Mouse (Mus musculus): ENCODE measurements around the gene Gipc3.

Gipc3 gene

GRCm38 (mm10) chr10:81300352-81300907 is 42.6 kb downstream of the Gipc3 start:
- DNase-seq (ENCODE audit: low spot score), result no peak

- no peak for DNase-seq (ENCODE audit: low spot score)
Observed at GRCm38 (mm10) chr10:81299585-81300351, 43.3 kb downstream of the Gipc3 start.

DNA sequence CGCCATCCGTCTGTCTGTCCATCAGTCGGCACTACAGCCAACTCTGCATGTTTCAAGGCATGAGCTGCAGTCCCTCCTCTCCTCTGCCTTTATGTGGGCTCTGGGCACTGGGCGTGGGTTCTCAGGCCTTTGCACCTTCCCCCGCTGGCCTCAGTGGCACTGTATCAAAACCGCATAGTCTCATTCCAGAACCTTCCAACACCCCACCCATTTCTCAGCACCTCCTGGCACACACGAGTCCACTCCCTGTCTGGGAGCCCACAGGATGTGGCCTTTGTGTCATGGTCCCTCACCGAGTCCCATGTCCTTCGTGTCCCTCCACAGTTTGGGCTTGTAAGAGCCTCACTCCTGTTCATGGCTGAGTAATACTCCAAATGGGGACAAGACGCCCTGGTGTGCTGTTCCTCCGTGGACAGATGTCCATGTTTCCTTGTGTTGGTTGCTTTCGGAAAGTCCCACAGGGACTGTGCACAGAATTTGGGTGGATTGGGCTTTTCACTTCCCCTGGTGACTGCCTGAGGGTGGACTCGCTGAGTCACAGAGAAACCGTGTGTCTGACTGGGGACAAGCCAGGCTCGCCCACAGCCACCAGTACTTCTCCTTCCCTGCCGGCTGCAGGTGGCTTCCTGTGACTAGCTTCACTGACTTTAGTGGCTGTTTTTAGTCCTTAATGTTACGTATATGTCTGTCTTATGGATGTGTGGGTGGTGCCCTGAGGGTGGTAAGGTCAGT is 44.5 kb downstream of the Gipc3 start:
- no peak for DNase-seq (ENCODE audit: low spot score)

DNA sequence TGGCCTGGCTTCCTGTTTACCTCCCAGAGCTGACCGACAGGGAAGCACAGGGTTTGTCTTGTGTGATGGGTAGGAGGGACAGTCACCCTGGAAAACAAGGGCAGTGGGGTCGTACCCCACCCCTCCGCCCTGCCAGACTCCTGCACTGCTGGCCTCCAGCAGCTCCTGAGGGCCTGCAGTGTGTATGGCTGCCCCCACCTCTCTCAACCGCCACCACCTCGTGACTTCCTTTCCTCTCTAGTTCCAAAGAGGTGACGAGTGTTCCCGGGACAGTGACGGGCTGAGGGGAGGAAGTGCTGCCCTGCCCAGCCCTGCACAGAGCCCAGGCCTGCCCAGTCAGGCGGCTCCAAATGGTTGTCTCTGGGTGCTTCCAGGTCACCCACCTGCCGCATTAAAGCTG is 45.2 kb downstream of the Gipc3 start:
- DNase-seq (ENCODE audit: low spot score), result no peak

GRCm38 (mm10) chr10:81297246-81297645 is 45.8 kb downstream of the Gipc3 start:
- no peak for DNase-seq (ENCODE audit: low spot score)

DNA sequence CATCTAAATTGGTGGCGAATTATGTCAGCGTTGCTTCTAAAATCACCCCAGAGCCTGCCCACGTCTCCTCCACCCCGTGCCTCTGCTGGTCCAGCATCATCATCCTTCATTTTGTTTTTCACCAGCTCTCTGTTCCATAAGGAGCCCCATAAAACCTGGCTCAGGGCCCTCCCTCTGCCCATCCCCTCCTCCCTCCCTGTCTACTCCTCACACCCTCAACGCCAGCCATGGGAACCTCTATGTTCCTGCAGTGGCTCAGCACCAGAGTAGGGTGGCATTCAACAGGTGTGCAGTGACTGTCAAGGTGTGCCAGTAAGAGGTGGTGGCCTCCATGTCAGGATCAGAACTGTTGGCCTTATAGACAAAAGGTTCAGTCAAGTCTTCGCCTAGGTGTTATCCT is 47.9 kb downstream of the Gipc3 start:
- DNase-seq (ENCODE audit: low spot score), result no peak

- DNase-seq (ENCODE audit: low spot score), result no peak
Observed at GRCm38 (mm10) chr10:81294442-81294841, 48.6 kb downstream of the Gipc3 start.

GRCm38 (mm10) chr10:81293334-81294030 is 49.6 kb downstream of the Gipc3 start:
- DNase-seq (ENCODE audit: low spot score), result no peak

GRCm38 (mm10) chr10:81292554-81293333 is 50.3 kb downstream of the Gipc3 start, which contains the start of gene Pip5k1c:
Gene Pip5k1c, plus strand, starts transcription at chr10:81292963.
- peak; percentile 100 for DNase-seq (ENCODE audit: low spot score)

- no peak for DNase-seq (ENCODE audit: low spot score)
Observed at GRCm38 (mm10) chr10:81291511-81292104, 51.5 kb downstream of the Gipc3 start, which contains the start of gene Tjp3. Gene Tjp3, minus strand, starts transcription at chr10:81291581.

DNA sequence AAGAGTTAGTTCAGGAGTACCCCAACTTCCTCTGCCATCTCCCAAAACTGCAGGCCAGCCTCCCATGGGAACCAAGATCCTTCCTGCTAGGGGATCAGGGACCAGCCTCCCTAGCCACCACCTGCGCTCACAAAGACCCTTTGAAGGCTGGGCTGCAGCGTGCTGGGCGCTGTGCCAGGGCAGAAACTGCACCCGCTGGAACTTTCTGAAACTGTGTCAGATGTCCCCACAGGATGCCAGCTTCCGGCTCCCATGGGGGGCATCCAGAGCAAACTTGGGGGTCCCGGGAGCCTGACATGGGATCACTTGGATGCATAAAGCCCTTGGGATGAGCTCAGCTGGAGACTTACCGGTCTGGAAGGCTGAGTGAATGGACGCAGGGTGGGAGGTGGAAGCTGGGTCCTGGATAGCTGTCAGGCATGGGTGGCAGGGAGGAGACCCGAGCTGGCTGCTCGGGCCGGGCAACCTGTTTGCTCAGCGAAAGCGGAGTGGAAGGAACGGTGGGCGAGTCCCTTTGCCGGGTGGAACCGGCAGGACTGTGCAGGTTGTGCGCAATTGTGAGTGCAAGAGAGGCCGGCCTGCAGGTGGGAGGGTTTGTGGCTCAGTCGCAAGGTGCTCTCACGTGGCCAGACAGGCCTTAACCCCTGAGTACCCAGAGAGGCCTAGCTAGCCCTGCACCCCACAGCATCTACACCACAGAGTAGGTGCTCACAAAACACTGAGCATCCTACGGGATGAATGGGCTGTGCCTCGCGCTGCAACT is 52.2 kb downstream of the Gipc3 start:
- DNase-seq (ENCODE audit: low spot score), result no peak

DNA sequence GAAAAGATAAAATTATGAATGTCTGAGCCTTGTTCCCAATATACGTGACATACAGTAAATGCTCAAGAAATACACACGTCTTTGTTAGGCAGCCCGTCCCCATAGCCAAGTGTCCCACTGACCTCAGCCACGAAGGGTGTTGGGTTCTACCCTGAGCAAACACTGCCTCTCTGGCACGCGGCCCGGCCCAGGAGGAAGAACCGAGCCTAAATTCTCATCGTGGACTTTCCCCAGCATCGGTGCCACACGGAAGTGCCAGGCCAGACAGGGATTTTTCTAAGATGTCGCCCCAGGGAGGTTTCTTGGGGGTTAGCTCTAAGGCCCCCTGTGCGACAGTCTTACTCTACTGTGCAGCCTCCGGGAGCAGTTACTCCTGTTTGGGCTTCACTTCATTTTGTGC is 53.3 kb downstream of the Gipc3 start:
- DNase-seq (ENCODE audit: low spot score), result no peak

- peak; percentile 88 for DNase-seq (ENCODE audit: low spot score)
Observed at GRCm38 (mm10) chr10:81289278-81289677, 53.8 kb downstream of the Gipc3 start.

DNA sequence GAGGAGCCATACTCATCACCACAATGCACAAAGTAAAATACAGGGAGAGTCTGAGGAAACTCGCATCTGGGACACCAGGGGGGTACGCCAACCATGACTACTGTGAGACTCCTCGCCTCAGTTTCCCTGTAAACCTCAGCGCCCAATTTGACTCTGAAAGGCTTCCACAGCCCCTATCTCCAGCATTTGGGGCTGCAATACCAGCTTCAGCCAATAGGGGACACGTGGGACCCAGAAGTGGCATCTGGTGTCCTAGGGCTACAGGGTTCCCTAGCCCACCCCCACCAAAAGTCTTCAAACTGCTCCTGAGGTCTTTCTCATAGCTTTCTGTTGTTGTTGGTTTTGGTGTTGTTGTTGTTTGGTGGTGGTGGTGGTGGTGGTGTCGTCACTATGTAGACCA is 54.5 kb downstream of the Gipc3 start:
- DNase-seq (ENCODE audit: low spot score), result peak; percentile 67

DNA sequence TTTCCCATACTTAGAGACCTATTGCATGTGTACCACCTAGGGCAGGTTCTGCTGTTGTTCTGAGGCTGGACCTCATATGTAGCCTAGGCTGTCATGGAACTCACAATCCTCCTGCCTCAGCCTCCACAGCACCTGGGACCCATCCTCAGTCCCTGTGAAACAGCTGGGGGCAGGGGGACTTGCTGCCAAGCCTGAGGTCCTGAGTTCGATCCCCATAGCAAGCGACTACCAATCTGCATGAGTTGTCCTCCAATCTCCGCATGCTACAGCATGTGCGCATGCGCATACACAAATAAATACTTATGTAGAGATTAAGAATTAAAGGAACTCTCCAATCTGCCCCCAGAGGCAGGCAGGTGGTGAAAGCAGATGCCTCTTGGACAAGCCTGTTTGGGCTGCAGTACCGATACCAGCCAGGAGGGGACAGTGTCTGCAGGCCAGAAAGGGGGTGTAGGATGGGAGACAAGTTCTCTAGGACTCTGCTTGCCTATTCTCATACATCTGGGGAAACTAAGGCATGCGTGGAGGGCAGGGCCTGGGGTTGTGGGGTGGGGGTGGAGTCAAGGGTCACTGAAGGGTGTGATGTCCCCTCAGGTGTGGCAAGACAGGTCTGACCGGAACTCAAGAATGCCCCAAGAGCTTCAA is 55.4 kb downstream of the Gipc3 start:
- peak; percentile 69 for DNase-seq (ENCODE audit: low spot score)

GRCm38 (mm10) chr10:81286586-81286985 is 56.5 kb downstream of the Gipc3 start:
- no peak for DNase-seq (ENCODE audit: low spot score)

GRCm38 (mm10) chr10:81285694-81286450 is 57.2 kb downstream of the Gipc3 start:
- DNase-seq (ENCODE audit: low spot score), result peak; percentile 93
